Mouse (Mus musculus): ENCODE measurements around the gene Gm49601. TPM values are rescaled to one million over a fixed set of nuclear protein-coding genes. Genes with fewer than 3 reads are reported as not detected.

Gm49601 gene
- total and polyA plus RNA-seq, 3 experiments = 0.33 TPM; not detected in 2

GRCm38 (mm10) chr16:18604267-18604701 lies 21.9 kb downstream of the Gm49601 start:
- H3K27me3 ChIP-seq (ENCODE audit: insufficient read depth, low read length) = peaks cover 38% of the 10 kb centered on the region
- H3K9me3 ChIP-seq (replicated peaks) = no peaks in the 10 kb centered on the region
- ATAC-seq (ENCODE audit: extremely low read depth, insufficient number of reproducible peaks, low FRiP score, poor library complexity, severe bottlenecking) = no peak
- TF ChIP-seq GATA1 (IDR thresholded peaks at IDR 0.05; ENCODE audit: borderline replicate concordance, low read length) (no peak), TAL1 (conservative IDR thresholded peaks at IDR 0.05; ENCODE audit: low read depth, low read length) (no peak), CTCF (IDR thresholded peaks at IDR 0.05; ENCODE audit: low read depth, low read length) (no peak), GATA2 (IDR thresholded peaks at IDR 0.05; ENCODE audit: borderline replicate concordance, low read depth, low read length) (no peak), POLR2AphosphoS5 (IDR thresholded peaks at IDR 0.05; ENCODE audit: insufficient replicate concordance, low read depth, low read length) (no peak)
- no peak overlapping the region for H3K4me3 ChIP-seq (ENCODE audit: low read depth, low read length)
- no peak for DNase-seq (ENCODE audit: low spot score)
- H3K4me1 ChIP-seq (ENCODE audit: insufficient read depth, low read depth, low read length) = no peaks in the 10 kb centered on the region
- no peaks in the 10 kb centered on the region for H3K36me3 ChIP-seq (replicated peaks)

GRCm38 (mm10) chr16:18601447-18601846 lies 24.8 kb downstream of the Gm49601 start:
- Histone ChIP-seq H3K4me1 (ENCODE audit: insufficient read depth, low read depth, low read length) (no peaks in the 10 kb centered on the region), H3K36me3 (replicated peaks) (no peaks in the 10 kb centered on the region), H3K9me3 (replicated peaks) (no peaks in the 10 kb centered on the region), H3K4me3 (ENCODE audit: low read depth, low read length) (no peak overlapping the region), H3K27me3 (ENCODE audit: insufficient read depth, low read length) (peaks cover 30% of the 10 kb centered on the region)
- TF ChIP-seq POLR2AphosphoS5 (IDR thresholded peaks at IDR 0.05; ENCODE audit: insufficient replicate concordance, low read depth, low read length) = no peak
- TF ChIP-seq GATA2 (IDR thresholded peaks at IDR 0.05; ENCODE audit: borderline replicate concordance, low read depth, low read length) = no peak
- no peak for ATAC-seq (ENCODE audit: extremely low read depth, insufficient number of reproducible peaks, low FRiP score, poor library complexity, severe bottlenecking)
- DNase-seq (ENCODE audit: low spot score) = no peak

DNA sequence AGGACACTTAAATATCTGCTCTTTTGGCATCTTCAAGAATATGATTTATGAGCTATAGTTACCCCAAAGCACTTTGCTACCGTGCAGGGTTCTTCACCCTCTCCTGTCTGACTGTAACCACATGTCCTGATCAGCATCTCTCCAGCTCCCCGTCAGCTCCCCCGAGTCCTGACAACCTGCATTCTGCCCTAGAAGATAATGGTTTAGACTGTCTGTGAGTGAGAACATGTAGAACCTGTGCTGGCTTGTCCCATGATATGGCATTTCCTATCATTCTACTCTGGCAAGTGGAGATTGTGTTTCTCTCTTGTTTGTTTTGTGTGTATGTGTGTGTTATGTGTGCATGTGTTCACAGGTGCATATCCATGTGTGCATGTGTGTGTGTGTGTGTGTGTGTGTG lies 28.2 kb downstream of the Gm49601 start:
- H3K27me3 ChIP-seq (ENCODE audit: insufficient read depth, low read length) = peaks cover 29% of the 10 kb centered on the region
- DNase-seq (ENCODE audit: low spot score) (no peak), ATAC-seq (ENCODE audit: extremely low read depth, insufficient number of reproducible peaks, low FRiP score, poor library complexity, severe bottlenecking) (no peak)
- H3K36me3 ChIP-seq (replicated peaks) = no peaks in the 10 kb centered on the region
- no peak overlapping the region for H3K4me3 ChIP-seq (ENCODE audit: low read depth, low read length)
- no peak for TF ChIP-seq CTCF (IDR thresholded peaks at IDR 0.05; ENCODE audit: low read depth, low read length)
- no peak for TF ChIP-seq GATA1 (IDR thresholded peaks at IDR 0.05; ENCODE audit: borderline replicate concordance, low read length)
- TF ChIP-seq GATA2 (IDR thresholded peaks at IDR 0.05; ENCODE audit: borderline replicate concordance, low read depth, low read length) = no peak
- TF ChIP-seq TAL1 (conservative IDR thresholded peaks at IDR 0.05; ENCODE audit: low read depth, low read length) = no peak
- no peak for TF ChIP-seq POLR2AphosphoS5 (IDR thresholded peaks at IDR 0.05; ENCODE audit: insufficient replicate concordance, low read depth, low read length)
- H3K4me1 ChIP-seq (ENCODE audit: insufficient read depth, low read depth, low read length) = no peaks in the 10 kb centered on the region
- no peaks in the 10 kb centered on the region for H3K9me3 ChIP-seq (replicated peaks)

DNA sequence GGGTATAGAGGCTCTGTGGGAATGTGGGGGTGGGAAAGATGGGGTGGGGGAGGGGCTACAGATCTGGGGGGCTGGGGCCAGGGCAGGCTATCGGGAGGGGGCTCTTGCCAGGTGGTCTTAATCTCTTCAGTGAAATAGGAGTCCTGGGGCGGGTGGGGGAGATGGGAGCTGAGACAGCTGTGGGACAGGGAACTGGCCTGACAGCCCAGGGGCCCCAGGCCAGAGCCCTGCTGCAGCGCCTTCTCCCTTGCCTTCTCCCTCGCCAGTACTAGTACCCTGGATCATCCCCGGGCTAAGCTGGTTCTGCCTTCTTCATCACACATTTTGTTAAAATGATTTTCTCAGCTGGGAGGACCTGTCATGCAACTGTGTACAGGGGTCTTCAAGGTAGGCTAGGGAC lies 30.0 kb downstream of the Gm49601 start:
- Histone ChIP-seq H3K4me1 (ENCODE audit: insufficient read depth, low read depth, low read length) (no peaks in the 10 kb centered on the region), H3K4me3 (ENCODE audit: low read depth, low read length) (no peak overlapping the region), H3K36me3 (replicated peaks) (no peaks in the 10 kb centered on the region), H3K27me3 (ENCODE audit: insufficient read depth, low read length) (peaks cover 35% of the 10 kb centered on the region), H3K9me3 (replicated peaks) (no peaks in the 10 kb centered on the region)
- TF ChIP-seq GATA1 (IDR thresholded peaks at IDR 0.05; ENCODE audit: borderline replicate concordance, low read length) = no peak
- TF ChIP-seq POLR2AphosphoS5 (IDR thresholded peaks at IDR 0.05; ENCODE audit: insufficient replicate concordance, low read depth, low read length) = no peak
- TF ChIP-seq TAL1 (conservative IDR thresholded peaks at IDR 0.05; ENCODE audit: low read depth, low read length) = no peak
- no peak for TF ChIP-seq CTCF (IDR thresholded peaks at IDR 0.05; ENCODE audit: low read depth, low read length)
- no peak for TF ChIP-seq GATA2 (IDR thresholded peaks at IDR 0.05; ENCODE audit: borderline replicate concordance, low read depth, low read length)
- DNase-seq (ENCODE audit: low spot score) (no peak), ATAC-seq (ENCODE audit: extremely low read depth, insufficient number of reproducible peaks, low FRiP score, poor library complexity, severe bottlenecking) (no peak)

DNA sequence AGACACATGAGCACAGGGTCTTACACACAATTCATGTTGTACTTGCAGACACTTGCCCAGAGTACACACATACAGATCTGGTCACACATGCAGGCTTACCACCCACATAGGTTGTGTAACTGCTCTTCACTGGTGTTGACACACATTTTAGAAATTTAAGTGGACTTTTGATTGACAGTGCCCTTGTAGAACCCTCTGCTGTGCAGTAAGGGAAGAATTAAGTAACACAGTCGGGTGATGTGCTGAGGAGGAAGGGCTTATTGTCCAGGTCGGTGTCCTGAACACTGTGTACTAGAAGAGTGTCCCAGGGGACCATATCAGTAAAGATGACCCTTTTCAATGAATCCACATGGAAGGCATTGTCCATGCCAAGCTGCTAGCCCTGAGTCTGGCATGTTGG lies 32.3 kb downstream of the Gm49601 start:
- peaks cover 52% of the 10 kb centered on the region for H3K27me3 ChIP-seq (ENCODE audit: insufficient read depth, low read length)
- no peak for DNase-seq (ENCODE audit: low spot score)
- no peaks in the 10 kb centered on the region for H3K36me3 ChIP-seq (replicated peaks)
- H3K9me3 ChIP-seq (replicated peaks) = no peaks in the 10 kb centered on the region
- no peaks in the 10 kb centered on the region for H3K4me1 ChIP-seq (ENCODE audit: insufficient read depth, low read depth, low read length)
- H3K4me3 ChIP-seq (ENCODE audit: low read depth, low read length) = no peak overlapping the region
- no peak for ATAC-seq (ENCODE audit: extremely low read depth, insufficient number of reproducible peaks, low FRiP score, poor library complexity, severe bottlenecking)
- TF ChIP-seq TAL1 (conservative IDR thresholded peaks at IDR 0.05; ENCODE audit: low read depth, low read length) = no peak
- no peak for TF ChIP-seq CTCF (IDR thresholded peaks at IDR 0.05; ENCODE audit: low read depth, low read length)
- no peak for TF ChIP-seq GATA2 (IDR thresholded peaks at IDR 0.05; ENCODE audit: borderline replicate concordance, low read depth, low read length)
- TF ChIP-seq GATA1 (IDR thresholded peaks at IDR 0.05; ENCODE audit: borderline replicate concordance, low read length) = no peak

GRCm38 (mm10) chr16:18591047-18592018 lies 34.9 kb downstream of the Gm49601 start:
- TF ChIP-seq GATA2 (IDR thresholded peaks at IDR 0.05; ENCODE audit: borderline replicate concordance, low read depth, low read length) = no peak
- no peak for TF ChIP-seq GATA1 (IDR thresholded peaks at IDR 0.05; ENCODE audit: borderline replicate concordance, low read length)
- no peak for TF ChIP-seq CTCF (IDR thresholded peaks at IDR 0.05; ENCODE audit: low read depth, low read length)
- TF ChIP-seq POLR2AphosphoS5 (IDR thresholded peaks at IDR 0.05; ENCODE audit: insufficient replicate concordance, low read depth, low read length) = no peak
- TF ChIP-seq TAL1 (conservative IDR thresholded peaks at IDR 0.05; ENCODE audit: low read depth, low read length) = no peak
- Histone ChIP-seq H3K36me3 (replicated peaks) (no peaks in the 10 kb centered on the region), H3K4me1 (ENCODE audit: insufficient read depth, low read depth, low read length) (no peaks in the 10 kb centered on the region), H3K27me3 (ENCODE audit: insufficient read depth, low read length) (peaks cover 58% of the 10 kb centered on the region), H3K4me3 (ENCODE audit: low read depth, low read length) (no peak overlapping the region), H3K9me3 (replicated peaks) (peaks cover 16% of the 10 kb centered on the region)
- no peak for ATAC-seq (ENCODE audit: extremely low read depth, insufficient number of reproducible peaks, low FRiP score, poor library complexity, severe bottlenecking)
- DNase-seq (ENCODE audit: low spot score) = no peak

Data from G1E (cell line).